Mouse (Mus musculus): ENCODE data around the gene Copz1.

Gene Copz1

DNA sequence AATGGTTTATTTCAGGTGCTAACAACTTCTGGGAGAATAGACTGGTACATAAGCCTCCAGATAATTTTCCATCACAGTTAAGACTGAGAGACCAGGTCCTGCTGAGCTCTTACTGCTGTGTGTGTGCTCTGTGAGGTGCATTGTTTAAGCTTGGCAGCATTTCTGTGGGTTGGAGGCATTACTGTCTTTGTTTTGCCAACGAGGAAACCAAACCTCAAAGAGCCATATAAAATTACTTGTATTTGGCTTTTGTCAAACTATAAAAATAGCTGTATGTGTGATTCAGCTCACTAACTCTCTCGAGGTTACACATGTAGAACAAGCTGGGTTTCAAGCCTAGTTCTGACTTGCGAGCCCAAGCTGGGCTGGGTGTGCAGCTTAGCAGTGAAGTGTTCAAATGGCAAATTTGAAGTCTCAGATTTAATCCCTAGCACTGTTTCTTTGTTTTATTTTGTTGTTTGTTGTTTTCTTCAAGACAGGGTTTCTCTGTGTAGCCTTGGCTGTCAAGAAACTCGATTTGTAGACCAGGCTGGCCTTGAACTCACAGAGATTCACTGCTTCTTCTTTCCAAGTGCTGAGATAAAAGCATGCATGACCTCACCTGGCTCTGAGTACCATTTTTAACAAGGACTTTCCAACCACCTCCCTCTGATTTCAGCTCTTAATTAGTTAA, 20.3 kb downstream of the Copz1 start:
- DNase-seq (ENCODE audit: low spot score in 2 of 2), result no peak

DNA sequence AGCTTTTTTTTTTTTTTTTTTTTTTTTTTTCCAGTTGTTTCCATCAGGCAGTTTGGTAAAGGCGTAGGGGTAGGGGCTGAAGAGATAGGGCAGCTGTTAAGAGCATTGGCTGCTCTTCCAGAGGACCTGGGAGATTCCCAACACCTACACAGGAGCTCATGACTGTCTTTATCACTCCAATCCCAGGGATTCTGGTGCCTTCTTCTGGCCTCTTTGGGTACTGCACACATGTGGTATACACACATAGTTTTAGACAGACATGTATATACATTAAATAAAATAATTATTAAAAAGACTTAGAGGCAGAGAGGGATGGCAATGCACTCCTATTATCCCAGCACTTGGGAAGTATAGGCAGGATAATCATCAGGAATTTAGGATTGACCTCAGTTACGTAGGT, 20.9 kb downstream of the Copz1 start:
- no peak for DNase-seq (ENCODE audit: low spot score in 2 of 2)

DNA sequence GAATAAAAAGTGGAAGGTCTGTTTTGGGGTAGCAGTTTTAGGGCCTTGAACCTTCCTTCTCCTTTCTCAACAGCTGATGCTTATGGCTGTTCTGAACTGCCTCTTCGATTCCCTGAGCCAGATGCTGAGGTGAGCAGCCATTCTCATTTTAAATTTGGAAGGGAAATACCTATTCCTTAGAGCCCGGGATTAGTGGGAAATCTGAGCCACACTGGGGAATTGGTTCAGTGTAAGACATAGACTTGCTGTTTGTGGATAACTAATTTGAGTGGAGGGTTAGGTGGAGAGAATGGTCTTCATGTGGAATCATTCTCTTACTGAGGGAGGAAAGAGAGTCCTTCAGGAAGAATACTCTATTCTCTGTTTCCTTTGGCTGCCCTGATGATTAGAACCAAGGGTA, 22.1 kb downstream of the Copz1 start:
- no peak for DNase-seq (ENCODE audit: low spot score in 2 of 2)

DNA sequence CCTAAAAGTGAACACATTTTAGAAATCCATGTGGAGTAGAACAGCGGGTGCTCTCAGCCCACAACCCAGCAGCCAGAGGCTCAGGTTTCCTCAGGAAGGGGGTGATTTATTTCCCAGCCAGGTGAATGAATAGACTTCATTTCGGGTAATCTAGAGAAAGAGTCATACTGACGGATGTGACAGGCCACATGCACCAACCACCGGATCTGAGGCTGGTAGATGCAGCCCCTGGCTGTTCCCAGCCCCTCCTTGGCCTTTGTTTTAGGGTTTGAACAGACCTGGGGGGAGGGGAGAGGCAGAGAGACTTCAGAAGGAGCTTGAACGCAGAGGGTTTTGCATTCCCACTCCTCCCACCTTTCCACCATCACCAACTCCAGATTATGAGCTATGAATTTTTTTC, 23.3 kb downstream of the Copz1 start:
- DNase-seq (ENCODE audit: low spot score in 2 of 2), result no peak

DNA sequence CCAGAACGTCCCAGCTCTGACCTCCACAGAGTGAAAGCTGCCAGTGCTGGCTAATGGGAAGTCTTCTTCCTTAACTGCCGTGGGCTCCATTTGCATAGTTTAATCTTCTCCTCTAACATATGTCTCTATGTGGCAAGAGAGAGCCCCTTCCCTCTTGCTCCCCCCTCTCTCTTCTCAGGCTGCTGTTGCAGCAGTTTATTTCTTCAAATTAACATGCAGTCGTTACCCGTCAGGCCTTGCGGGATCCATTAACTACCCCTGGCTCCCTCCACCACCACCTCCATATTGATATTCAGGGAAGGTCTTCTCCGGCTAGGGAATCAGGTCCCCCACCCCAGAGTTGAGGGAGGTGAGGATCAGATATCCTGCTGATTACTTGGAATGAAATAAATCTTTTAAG, 24.8 kb downstream of the Copz1 start:
- no peak for DNase-seq (ENCODE audit: low spot score in 2 of 2)

DNA sequence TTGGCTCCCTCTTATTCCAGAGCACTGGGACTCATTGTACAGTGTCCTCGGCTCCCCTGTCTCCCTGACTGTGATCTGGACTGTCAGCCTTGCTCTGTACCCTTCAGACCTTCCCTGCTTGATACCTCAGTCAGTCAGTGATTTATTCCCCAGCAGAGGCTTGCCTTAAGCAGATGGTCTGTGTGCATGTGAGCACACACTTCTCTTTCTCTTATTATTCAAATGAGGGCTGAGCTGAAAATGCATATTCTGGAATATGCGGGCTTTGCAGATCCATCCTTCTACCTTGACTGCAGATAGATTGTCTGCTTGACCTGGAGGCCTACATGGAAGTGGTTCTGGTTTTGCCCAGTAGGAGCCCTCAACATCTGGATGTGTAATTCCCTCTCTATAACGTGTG, 25.5 kb downstream of the Copz1 start:
- no peak for DNase-seq (ENCODE audit: low spot score in 2 of 2)

DNA sequence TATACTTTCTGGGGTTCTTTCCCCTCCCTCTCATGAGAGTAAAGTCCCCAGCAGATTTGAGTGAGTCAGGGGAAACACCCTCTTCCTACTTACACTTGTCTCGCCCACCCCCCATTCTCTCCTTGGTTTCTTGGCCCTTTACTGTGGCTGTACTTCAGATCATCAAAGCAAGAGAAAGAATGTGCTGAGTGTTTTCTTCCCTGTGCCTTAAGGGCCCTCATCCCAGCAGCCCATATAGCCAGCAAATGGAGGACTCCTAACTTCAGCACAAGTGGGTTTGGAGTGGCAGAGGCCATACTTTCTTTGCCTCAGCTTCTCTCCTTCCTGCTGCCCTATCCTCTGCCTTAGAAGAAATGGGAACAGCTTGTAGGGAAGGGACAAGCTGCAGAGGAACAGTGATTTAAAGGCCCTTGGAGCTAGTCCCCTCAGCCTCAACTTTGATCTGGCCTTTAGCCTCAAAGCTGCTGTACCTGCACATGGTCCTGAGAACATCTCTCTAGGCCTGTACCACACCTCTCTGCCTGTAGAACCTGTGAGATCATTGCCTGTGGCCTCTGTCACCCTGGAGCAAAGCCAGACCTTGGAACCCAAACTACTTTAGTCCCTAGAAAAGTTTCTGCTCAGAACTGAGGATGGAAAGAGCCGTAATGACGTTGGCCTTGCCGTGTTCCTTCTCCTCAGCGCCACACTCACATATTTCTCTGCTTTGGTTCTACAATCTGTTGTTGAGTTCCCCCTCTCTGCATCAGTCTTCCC, 26.5 kb downstream of the Copz1 start:
- DNase-seq (ENCODE audit: low spot score in 2 of 2), result no peak

DNA sequence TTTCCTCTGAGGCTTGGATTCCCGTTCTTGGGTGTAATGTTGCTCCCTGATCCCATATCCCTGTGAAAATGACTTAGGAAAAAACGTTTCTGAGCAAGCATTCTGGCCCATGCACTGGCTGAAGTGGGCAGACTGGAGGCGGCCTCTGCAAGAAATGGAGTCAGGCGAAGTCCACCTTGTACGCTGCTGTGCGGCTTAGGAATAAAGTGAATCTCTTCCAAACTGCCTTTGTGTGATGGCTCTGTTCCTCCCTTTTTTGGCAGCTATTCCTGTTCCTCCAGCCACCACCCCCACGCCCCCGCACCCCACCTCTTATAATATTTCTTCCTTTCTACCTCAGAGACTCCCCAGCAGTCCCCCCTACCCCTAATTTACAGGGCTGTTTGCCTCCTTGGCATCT, 27.1 kb downstream of the Copz1 start:
- DNase-seq (ENCODE audit: low spot score in 2 of 2), result no peak

DNA sequence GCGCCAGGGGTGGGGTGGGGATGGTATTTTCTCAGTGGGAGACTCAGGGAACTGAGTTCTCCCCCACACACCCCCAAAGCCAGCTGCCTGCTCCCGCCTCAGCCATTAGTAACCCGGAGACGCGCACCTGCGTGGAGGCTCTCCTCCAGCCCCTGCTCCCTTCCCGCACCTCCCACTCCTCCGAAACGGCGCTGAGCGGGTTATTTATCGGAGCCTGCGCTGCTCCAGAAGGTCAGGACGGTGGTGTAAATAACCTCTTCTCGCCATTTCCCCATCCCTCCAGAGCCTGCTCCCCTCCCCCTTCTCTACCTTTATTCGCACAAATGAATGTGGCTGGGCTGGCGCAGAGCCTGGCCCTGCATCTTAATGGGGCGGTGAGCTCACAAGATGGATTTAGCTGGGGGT, 27.6 kb downstream of the Copz1 start:
- DNase-seq (ENCODE audit: low spot score in 2 of 2), result no peak

DNA sequence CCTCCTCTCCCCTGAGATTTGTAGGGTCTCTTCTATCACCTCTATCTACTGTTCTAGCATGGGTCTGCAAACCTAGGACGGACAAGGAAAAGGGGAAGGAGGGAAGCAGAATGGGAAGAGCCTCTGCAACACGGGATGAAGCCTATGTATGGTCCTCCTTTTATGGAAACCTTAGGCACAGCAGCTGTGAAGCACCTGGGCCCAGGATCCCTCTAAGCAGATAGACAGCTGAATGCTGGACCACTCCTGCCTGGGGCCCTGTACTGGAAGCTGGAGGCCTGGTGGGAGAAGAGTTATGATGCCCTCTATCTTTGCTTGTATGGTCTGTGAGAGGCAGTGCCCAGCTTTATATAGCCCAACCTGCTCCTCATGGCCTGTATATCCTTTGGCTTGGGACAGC, 28.0 kb downstream of the Copz1 start:
- no peak for DNase-seq (ENCODE audit: low spot score in 2 of 2)

DNA sequence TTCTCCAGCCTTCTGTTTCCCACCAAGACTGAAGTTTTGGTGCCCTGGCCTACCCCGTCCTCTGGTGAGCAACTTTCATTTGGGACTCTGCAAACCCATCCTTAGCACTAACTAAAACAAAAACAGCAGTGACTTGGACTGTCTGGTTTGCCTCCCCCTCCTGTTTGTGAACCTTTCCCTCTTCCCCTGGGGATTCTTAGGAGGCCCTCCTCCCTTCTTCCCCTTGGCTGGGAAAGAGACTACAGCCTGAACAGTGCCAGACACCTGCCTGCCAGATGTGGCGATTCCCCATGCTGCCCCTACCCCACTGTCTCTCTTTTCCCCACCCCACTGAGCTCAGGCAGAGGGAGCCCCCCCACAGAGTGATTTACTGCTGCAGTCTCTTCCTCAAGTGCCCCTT, 28.5 kb downstream of the Copz1 start:
- no peak for DNase-seq (ENCODE audit: low spot score in 2 of 2)

DNA sequence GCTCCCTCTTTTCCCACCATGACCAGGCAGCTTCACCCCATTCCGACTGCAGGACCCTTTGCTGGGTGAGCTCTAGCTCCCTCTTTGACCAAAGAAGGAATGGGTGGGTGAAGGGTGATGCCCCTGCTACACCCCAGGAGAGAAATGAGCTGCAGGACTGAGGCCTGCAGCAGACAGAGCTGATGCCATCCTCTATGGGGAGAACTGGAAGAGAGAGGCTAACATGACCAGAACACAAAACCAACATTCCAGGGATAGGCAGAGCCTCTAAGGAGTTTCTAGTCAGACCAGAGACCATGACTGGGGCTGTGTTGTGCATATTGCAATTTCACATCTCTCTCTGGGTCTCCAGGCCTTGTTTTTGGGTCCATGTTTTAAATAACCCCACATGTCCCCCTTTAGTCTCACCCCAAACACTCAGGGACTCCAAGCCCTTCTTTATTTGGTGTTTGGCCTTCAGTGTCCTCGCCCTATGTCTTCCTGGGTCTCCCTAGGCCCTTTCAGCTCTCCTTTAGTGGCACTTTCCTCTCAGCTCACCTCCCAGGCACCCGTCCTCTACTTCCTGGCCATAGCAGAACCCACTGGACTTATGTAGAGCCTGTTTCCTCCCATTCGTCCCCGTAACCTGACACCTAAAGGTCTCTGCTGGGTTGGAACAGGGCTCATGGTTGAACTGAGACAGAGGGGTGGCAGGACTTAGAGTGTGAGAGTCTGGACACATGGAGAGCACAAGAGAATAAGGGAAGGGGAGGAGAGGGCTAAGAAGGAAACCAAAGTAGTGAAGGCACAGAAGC, 29.2 kb downstream of the Copz1 start:
- no peak for DNase-seq (ENCODE audit: low spot score in 2 of 2)

DNA sequence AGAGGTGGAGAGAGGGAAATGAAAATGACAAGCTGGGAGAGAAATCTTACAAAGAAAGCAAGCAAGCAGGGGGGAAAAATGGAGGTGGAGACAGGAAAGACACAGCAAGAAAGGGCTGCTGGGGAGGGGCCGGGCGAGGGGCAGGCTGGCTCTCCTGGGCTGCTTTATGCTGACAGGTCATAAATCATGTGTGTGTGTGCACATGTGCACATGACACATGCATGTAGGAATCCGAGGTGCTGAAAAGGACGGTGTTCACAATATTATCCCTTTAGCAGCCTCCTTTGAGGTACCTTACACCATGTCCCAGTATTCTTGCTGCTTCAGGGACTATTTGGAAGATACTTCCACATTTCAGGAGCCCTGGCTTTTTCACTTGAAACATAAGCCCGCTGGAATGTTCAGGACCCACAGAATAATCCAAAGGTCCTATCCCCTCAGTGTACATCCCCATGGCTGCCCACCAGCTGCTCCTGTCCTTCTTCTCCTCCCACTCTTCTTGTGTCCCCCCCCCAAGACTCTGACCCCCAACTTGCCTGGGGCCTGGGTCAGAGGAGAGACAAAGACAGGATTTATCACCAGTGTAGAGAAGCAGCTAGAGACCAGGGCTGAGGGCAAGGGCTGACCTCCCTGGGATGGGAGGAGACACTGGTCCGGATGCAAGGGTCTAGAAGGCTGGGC, 30.0 kb downstream of the Copz1 start:
- no peak for DNase-seq (ENCODE audit: low spot score in 2 of 2)

DNA sequence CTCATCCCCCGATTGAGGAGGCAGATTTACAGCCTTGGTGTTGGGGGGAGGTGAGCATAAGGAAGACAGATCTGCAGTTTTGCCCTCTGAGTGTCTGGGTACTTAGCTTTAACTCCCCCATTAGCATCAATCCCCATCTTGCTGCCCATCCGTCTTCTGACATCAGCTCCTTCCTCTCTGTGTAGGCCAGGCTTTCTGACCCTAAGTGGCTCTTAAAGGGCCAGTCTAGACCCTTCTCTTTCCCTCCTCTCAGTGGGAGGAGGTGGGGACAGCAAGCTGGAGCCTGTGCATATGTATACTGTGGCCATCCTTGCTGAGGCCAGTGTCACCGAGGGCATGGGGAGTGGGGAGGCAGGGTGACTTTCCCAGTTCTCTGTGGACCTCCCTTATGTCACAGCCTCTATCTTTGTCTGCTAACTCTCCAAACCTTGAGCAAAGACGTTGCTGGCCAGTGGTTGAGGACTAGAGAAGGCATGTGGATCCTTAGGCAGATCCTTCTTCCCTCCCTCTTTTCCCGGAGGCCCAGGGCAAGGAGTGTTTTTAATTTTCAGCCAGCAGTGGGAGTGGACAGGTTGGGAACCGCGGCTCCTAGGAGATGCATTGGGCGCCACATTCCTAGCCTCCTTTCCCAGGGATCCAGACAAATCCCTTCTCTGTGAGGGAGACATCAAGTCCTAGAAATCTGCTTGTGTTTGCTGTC, 31.6 kb downstream of the Copz1 start:
- DNase-seq (ENCODE audit: low spot score in 2 of 2), result no peak

DNA sequence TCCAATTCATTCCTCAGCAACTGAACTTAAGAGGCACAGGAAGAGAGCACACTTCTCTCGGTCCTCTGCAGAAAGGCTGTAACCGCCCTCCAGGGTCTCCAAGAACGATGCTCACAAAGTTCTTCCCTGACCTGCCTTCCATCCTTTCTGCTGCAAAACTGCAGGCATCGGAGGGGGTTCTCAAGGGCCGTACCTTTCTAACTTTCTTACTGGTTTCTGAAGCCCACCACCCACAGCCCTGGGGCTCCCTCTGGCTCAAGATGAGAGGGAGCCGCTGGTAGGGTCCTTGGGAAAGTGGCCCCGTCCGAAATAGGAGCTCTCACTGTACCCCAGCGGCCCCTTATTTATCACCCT, 32.1 kb downstream of the Copz1 start:
- no peak for DNase-seq (ENCODE audit: low spot score in 2 of 2)

DNA sequence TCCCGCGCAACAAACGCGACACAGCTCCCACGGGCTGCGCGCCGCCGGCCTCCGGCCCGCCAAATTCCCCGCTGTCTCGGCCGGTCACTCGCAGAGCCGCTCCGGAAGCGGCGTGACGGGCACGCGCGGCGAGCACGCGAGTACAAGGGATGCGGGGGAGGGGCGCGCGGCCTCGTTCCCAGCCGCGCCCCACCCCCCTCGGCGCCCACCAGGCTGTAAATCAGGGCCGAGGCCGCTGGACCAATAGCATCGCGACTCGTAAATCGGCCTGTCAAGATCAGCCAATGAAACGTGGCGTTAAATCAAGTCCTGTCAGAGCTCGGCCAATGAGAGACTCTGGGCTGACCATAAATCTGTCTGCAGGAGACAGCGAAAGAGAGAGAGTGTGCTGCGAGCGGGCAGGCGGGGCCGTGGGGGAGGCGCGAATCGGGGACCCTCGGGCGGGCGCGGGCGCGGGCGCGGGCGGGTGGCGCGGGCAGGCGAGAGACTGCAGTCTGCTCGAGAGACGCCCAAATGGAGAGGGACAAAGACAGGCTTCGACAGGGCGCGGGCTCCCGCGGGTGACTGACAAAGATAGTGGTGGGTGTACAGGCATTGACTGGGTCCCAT, 32.7 kb downstream of the Copz1 start:
- peak; percentile 79 to 87 for DNase-seq (ENCODE audit: low spot score in 2 of 2)

DNA sequence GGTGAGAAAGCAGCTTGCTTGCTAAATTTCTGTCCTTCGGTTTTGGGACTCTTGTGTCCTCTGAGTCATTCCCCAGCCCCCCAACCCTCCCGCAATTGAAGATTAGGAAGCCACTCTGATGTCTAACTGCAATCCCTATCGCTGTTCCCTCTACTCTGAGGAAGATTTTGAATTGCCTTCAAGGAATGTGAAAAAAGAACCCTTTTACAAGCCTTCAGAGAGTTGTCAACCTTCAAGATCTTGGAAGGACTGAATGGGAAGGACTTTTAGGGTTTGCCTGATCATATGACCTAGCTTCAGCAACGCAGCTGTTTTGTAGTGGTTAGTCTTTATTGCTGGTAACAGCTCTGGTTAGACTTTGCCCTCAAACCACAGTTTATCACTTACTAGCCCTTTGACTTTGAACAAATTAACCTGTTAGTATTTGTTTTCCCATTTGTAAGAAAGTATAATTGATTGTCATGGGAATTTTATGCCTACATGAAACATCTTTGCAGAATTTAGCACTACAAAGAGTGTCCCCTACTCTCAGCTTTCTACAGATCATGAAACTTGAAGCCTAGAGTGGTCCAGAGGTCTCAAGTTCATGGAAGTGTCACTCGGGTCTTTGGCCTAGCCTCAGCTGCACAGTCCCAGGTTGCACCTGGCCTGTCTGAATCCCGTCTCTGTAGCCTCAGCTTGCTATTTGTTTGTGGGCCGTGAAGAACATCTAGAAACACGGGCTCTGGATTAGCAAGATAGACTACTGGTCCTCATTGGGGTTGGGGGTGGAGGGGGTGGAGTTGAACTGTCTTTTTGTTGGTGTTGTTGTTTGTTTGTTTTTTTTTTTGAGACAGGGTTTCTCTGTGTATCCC, 33.5 kb downstream of the Copz1 start:
- DNase-seq (ENCODE audit: low spot score in 2 of 2), result no peak

DNA sequence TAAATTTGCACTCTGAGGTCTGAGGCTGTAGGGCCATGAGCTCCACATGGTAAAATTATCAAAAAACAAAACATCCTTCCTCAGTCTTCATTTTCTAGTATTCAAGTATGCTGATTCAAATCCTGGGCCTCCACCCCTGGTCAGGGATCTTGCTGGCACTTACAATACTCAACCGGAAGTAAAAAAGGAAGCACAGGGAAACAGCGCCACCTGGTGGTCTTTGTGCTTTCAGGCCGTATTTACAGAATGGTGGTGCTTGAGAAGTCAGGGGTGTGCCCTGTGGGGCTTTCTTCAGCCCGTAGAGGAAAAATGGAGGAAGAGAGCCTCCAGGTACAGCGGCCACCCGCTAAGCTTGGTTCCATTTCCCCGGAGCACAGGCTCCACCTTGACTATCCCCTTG, 34.6 kb downstream of the Copz1 start:
- peak; percentile 88 to 97 for DNase-seq (ENCODE audit: low spot score in 2 of 2)

DNA sequence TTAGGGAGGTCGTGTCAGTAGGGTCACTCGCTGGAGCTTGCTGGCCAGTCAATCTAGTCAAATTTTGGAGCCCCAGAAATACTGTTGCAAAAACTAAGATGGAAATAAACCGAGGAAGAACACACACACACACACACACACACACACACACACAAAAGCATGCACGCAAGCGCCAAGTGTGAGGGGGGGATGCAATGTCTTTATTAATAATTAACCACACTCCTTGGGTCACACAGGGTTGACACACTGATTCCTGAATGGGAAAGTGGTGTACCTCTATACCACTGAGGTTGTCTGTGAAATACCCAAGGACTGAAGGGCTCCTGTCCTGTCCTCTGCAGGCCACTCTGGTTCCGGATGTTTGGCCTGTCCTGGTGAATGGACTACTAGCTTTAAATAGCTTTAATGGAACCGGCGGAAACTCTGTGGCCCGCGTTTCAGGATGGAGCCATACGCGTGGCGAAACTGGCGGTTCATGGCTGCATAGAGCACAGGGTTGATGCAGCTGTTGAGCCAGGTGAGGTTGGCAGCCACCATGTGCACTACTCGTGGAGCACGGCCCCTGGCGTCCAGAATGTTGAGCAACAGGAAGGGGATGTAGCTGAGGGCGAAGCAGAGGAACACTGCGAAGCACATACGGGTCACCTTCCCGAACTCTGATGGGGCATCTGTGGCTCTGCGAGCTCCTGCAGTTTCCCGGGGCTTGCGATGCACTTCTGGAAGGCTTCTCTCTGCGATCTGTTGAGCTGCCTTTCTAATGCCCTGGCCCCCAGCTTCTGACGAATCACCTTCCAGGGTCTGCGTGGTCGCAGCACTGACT, 35.8 kb downstream of the Copz1 start:
- peak in 1 of 2 experiments; percentile 70 for DNase-seq (ENCODE audit: low spot score in 2 of 2)

Measured in spleen, postnatal 4 days (tissue).